Mouse (Mus musculus): ENCODE data around the gene Carns1.

DNA sequence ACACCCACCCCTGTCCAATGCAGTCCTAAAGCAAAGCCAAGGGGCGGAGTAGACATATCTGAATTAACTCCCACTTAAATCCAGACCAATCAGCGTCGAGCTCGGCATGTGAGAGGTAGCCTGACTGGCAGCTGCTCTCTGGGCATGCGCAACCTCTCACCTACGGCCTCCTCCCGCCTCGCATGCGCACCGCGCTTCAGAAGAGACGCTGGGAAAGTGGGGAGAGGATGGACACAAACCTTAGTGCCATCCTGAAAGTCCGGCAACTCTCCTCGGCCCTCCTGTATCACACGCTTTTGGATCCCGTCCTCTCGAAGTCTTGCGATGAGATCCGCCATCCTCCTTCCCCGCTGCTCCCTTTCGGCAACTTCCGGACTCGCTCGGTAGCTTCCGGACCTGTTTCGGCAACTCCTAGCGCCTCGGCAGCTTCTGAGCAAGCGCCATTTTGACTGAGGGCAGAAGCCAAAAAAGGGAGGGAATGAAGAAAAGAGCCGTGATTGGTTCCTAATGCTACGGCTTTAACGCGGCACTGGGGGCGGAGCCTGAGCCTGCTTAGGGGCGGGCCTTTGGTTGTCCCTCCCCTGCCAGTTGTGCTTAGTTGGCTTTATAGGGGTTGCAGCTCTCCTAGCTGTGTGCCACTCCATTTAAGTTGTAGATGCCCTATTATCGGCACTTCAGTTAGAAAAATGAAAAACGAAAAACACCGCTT, 54.0 kb downstream of the Carns1 start:
- TF ChIP-seq POLR2A (IDR thresholded peaks at IDR 0.05; ENCODE audit: borderline replicate concordance, extremely low read depth, low read depth, low read length) (peak; percentile 93), CTCF (IDR thresholded peaks at IDR 0.05; ENCODE audit: insufficient read depth, low read length) (0 out of 2 replicates have a peak, but pooled peaks have one; percentile 4)
